Mouse (Mus musculus): ENCODE results near the gene Il34. TPM values are rescaled to one million over a fixed set of nuclear protein-coding genes. Genes with fewer than 3 reads are reported as not detected.

The Il34 gene
- polyA plus RNA-seq, 1 experiment from 2014 or later = 0.29 TPM

GRCm38 (mm10) chr8:110746661-110747060 lies 59.1 kb downstream of the Il34 start:
- Histone ChIP-seq H3K9ac (no peak overlapping the region), H3K27ac (no peak overlapping the region), H3K27me3 (0 out of 2 replicates have a peak, but pooled peaks cover 2% of the 10 kb centered on the region), H3K4me2 (replicated peaks) (no peak overlapping the region), H3K4me1 (no peaks in the 10 kb centered on the region), H3K9me3 (no peaks in the 10 kb centered on the region), H3K36me3 (peaks cover 8% of the 10 kb centered on the region; the same call in 1 of the 2 replicates), H3K4me3 (no peak overlapping the region)
- 67% methylated on average over 9 of the region's 9 CpGs for WGBS
- ATAC-seq (ENCODE audit: low FRiP score, low read depth) = no peak

GRCm38 (mm10) chr8:110745162-110745561 lies 60.6 kb downstream of the Il34 start:
- H3K27ac ChIP-seq = no peak overlapping the region
- H3K36me3 ChIP-seq = peaks cover 18% of the 10 kb centered on the region
- no peaks in the 10 kb centered on the region for H3K4me1 ChIP-seq
- no peak overlapping the region for H3K9ac ChIP-seq
- 0 out of 2 replicates have a peak, but pooled peaks cover 2% of the 10 kb centered on the region for H3K27me3 ChIP-seq
- H3K9me3 ChIP-seq = no peaks in the 10 kb centered on the region
- H3K4me2 ChIP-seq (replicated peaks) = no peak overlapping the region
- no peak for ATAC-seq (ENCODE audit: low FRiP score, low read depth)
- WGBS = 91% methylated on average over 10 of the region's 10 CpGs
- H3K4me3 ChIP-seq = no peak overlapping the region

GRCm38 (mm10) chr8:110742452-110742818 lies 63.3 kb downstream of the Il34 start:
- no peak overlapping the region for H3K9ac ChIP-seq
- no peaks in the 10 kb centered on the region for H3K4me1 ChIP-seq
- no peak overlapping the region for H3K4me3 ChIP-seq
- no peak for ATAC-seq (ENCODE audit: low FRiP score, low read depth)
- peaks cover 46% of the 10 kb centered on the region for H3K36me3 ChIP-seq
- H3K27me3 ChIP-seq = no peaks in the 10 kb centered on the region
- no peak overlapping the region for H3K27ac ChIP-seq
- whole genome bisulfite sequencing = 89% methylated on average over 5 of the region's 5 CpGs
- no peaks in the 10 kb centered on the region for H3K9me3 ChIP-seq
- H3K4me2 ChIP-seq (replicated peaks) = no peak overlapping the region

GRCm38 (mm10) chr8:110741816-110742451 lies 63.8 kb downstream of the Il34 start:
- Histone ChIP-seq H3K4me3 (no peak overlapping the region), H3K27me3 (no peaks in the 10 kb centered on the region), H3K4me1 (no peaks in the 10 kb centered on the region), H3K4me2 (replicated peaks) (no peak overlapping the region), H3K36me3 (peaks cover 51% of the 10 kb centered on the region), H3K9ac (no peak overlapping the region), H3K9me3 (no peaks in the 10 kb centered on the region), H3K27ac (no peak overlapping the region)
- 82% methylated on average over 15 of the region's 15 CpGs for WGBS
- no peak for ATAC-seq (ENCODE audit: low FRiP score, low read depth)

- no peaks in the 10 kb centered on the region for H3K4me1 ChIP-seq
- WGBS = 86% methylated on average over 5 of the region's 5 CpGs
- no peak overlapping the region for H3K27ac ChIP-seq
- H3K27me3 ChIP-seq = no peaks in the 10 kb centered on the region
- no peak overlapping the region for H3K4me3 ChIP-seq
- H3K9ac ChIP-seq = 0 out of 2 replicates have a peak overlapping the region, but pooled peaks have one; percentile 8
- peaks cover 61% of the 10 kb centered on the region for H3K36me3 ChIP-seq
- no peak overlapping the region for H3K4me2 ChIP-seq (replicated peaks)
- ATAC-seq (ENCODE audit: low FRiP score, low read depth) = no peak
- H3K9me3 ChIP-seq = no peaks in the 10 kb centered on the region
Measured at GRCm38 (mm10) chr8:110740629-110741175, 65.0 kb downstream of the Il34 start.

- no peak overlapping the region for H3K9ac ChIP-seq
- WGBS = 90% methylated on average over 35 of the region's 35 CpGs
- no peaks in the 10 kb centered on the region for H3K27me3 ChIP-seq
- H3K4me2 ChIP-seq (replicated peaks) = no peak overlapping the region
- H3K9me3 ChIP-seq = no peaks in the 10 kb centered on the region
- H3K36me3 ChIP-seq = peaks cover 80% of the 10 kb centered on the region
- H3K4me3 ChIP-seq = no peak overlapping the region
- H3K27ac ChIP-seq = no peak overlapping the region
- no peak for ATAC-seq (ENCODE audit: low FRiP score, low read depth)
- H3K4me1 ChIP-seq = no peaks in the 10 kb centered on the region
Measured at GRCm38 (mm10) chr8:110738591-110739195, 67.0 kb downstream of the Il34 start.

GRCm38 (mm10) chr8:110733036-110733435 lies 72.7 kb downstream of the Il34 start:
- Histone ChIP-seq H3K4me2 (replicated peaks) (no peak overlapping the region), H3K4me3 (no peak overlapping the region), H3K4me1 (no peaks in the 10 kb centered on the region), H3K27me3 (no peaks in the 10 kb centered on the region), H3K9ac (no peak overlapping the region), H3K9me3 (no peaks in the 10 kb centered on the region), H3K27ac (no peak overlapping the region), H3K36me3 (peaks cover 97% of the 10 kb centered on the region)
- ATAC-seq (ENCODE audit: low FRiP score, low read depth) = no peak
- 87% methylated on average over 8 of the region's 8 CpGs for WGBS

GRCm38 (mm10) chr8:110731346-110731859 lies 74.3 kb downstream of the Il34 start:
- peaks cover 97% of the 10 kb centered on the region for H3K36me3 ChIP-seq
- peaks cover 8% of the 10 kb centered on the region for H3K4me1 ChIP-seq
- H3K4me2 ChIP-seq (replicated peaks) = no peak overlapping the region
- 95% methylated on average over 8 of the region's 8 CpGs for WGBS
- no peaks in the 10 kb centered on the region for H3K27me3 ChIP-seq
- H3K4me3 ChIP-seq = no peak overlapping the region
- ATAC-seq (ENCODE audit: low FRiP score, low read depth) = no peak
- no peak overlapping the region for H3K9ac ChIP-seq
- no peak overlapping the region for H3K27ac ChIP-seq
- no peaks in the 10 kb centered on the region for H3K9me3 ChIP-seq

GRCm38 (mm10) chr8:110726893-110727292 lies 78.8 kb downstream of the Il34 start:
- 7% methylated on average over 18 of the region's 18 CpGs for WGBS
- ATAC-seq (ENCODE audit: low FRiP score, low read depth) = no peak
- Histone ChIP-seq H3K4me1 (peaks cover 51% of the 10 kb centered on the region), H3K4me2 (replicated peaks) (no peak overlapping the region), H3K36me3 (peaks cover 74% of the 10 kb centered on the region), H3K9ac (no peak overlapping the region), H3K27ac (no peak overlapping the region), H3K4me3 (no peak overlapping the region), H3K27me3 (no peaks in the 10 kb centered on the region), H3K9me3 (no peaks in the 10 kb centered on the region)

GRCm38 (mm10) chr8:110725084-110725838 lies 80.5 kb downstream of the Il34 start:
- Histone ChIP-seq H3K27ac (peak overlapping the region; percentile 89), H3K9ac (peak overlapping the region; percentile 48), H3K4me3 (peak overlapping the region; percentile 9; the same call in 1 of the 2 replicates), H3K4me2 (replicated peaks) (peak overlapping the region; percentile 92), H3K27me3 (no peaks in the 10 kb centered on the region), H3K36me3 (peaks cover 58% of the 10 kb centered on the region), H3K9me3 (no peaks in the 10 kb centered on the region), H3K4me1 (peaks cover 59% of the 10 kb centered on the region)
- no peak; the same call in 1 of the 2 replicates for ATAC-seq (ENCODE audit: low FRiP score, low read depth)
- 46% methylated on average over 7 of the region's 7 CpGs for WGBS

GRCm38 (mm10) chr8:110724493-110724892 lies 81.2 kb downstream of the Il34 start:
- peaks cover 67% of the 10 kb centered on the region for H3K4me1 ChIP-seq
- H3K36me3 ChIP-seq = peaks cover 50% of the 10 kb centered on the region
- H3K9ac ChIP-seq = peak overlapping the region; percentile 46; the same call in 1 of the 2 replicates

More at GRCm38 (mm10) chr8:110724493-110724892, 81.2 kb downstream of the Il34 start:
- WGBS = 63% methylated on average over 3 of the region's 3 CpGs
- no peak for ATAC-seq (ENCODE audit: low FRiP score, low read depth)
- Histone ChIP-seq H3K27me3 (no peaks in the 10 kb centered on the region), H3K4me3 (peak overlapping the region; percentile 9; the same call in 1 of the 2 replicates), H3K9me3 (no peaks in the 10 kb centered on the region), H3K4me2 (replicated peaks) (peak overlapping the region; percentile 92), H3K27ac (peak overlapping the region; percentile 89)
